Mouse (Mus musculus): ENCODE data around the gene Crybg2.

Crybg2 gene

GRCm38 (mm10) chr4:134128983-134129362, 68.4 kb downstream of the Crybg2 start:
- TF ChIP-seq GATA4 (IDR thresholded peaks at IDR 0.05; ENCODE audit: insufficient replicate concordance, low read length): no peak

- no peak for TF ChIP-seq GATA4 (IDR thresholded peaks at IDR 0.05; ENCODE audit: insufficient replicate concordance, low read length)
Measured at GRCm38 (mm10) chr4:134129482-134129881, 68.9 kb downstream of the Crybg2 start.

- TF ChIP-seq GATA4 (IDR thresholded peaks at IDR 0.05; ENCODE audit: insufficient replicate concordance, low read length): no peak
Measured at GRCm38 (mm10) chr4:134132117-134132516, 71.5 kb downstream of the Crybg2 start.

DNA sequence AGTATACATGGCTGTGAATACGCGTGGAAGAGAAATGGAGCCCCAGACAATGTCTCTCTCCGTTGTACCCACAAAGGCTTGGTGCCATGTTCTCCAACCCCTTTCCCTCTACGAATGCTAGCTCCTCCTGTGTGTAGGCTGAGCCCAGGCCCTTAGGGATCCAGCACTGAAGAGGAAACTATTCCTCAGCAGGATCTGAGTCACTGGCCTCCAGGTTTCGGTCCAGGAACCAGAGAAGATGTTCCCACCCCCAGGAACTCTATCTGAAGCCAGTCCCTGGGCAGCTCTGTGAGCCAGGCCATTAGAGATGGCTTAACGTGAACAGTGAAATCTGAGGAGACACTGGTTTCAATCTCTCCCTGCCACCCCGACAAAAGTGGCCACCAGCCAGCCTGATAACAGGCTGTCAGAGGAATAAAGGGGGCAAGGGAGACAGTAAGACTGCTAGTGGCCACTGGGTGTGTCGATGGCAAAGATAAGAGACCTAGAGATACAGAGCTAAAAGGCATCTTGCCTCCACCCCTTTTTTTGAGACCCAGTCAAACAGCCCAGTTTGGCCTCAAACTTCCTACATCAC, 72.0 kb downstream of the Crybg2 start:
- no peak for TF ChIP-seq GATA4 (IDR thresholded peaks at IDR 0.05; ENCODE audit: insufficient replicate concordance, low read length)

DNA sequence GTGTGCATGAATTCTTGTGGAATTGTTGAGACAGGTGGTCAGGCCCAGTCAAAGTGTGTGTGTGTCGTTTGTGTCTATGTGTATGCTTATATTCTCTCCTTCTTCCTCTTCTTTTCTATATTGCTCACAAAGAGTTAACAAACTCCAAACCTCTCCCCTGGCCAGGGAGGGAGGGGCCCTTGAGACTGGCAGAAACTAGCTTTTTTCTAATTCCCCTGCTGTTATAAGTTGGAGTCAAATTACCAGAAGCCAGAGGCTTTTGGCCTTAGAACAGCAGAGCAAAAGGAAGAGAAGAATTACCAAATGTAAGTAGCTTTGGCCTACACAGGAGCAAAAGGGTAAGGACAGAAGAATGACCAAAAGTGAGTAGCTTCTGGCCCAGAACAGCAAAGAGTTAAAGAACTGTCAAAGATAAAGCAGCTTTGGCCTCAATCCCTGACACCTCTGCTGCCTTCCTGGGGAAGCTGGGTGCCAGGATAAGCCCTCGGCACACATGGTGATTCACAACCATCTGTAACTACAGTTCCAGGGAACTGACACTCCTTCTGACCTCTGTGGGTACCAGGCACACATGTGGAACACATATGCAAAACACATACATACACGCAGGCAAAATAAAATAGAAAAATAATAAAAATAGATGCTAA, 75.8 kb downstream of the Crybg2 start:
- no peak for TF ChIP-seq GATA4 (IDR thresholded peaks at IDR 0.05; ENCODE audit: insufficient replicate concordance, low read length)

DNA sequence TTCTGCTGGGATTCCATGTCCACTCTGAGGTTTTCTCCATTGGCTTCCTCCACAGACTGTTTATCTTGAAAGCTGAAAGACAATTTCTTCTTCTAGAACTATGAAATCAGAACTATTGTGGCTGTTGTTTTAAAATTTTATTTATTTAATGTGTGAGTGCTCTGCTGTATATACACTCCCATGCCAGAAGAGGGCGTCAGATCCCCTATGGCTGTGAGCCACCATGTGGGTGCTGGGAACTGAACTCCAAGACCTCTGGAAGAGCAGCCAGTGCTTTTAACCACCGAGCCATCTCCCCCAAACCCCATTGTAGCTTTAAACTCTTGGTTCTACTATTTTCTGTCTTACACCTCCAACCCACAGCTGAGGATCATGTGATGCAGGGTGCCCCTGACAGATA, 78.2 kb downstream of the Crybg2 start:
- no peak for TF ChIP-seq GATA4 (IDR thresholded peaks at IDR 0.05; ENCODE audit: insufficient replicate concordance, low read length)

All from liver, adult (tissue).